Mouse (Mus musculus) adrenal gland (tissue): ENCODE results near the gene Eif3j1.
"Not testable (repeated sequence)": the region's sequence is repeated elsewhere in the genome, so short reads cannot be mapped to it uniquely, and the experiment has no call there.

Experiments used
- intact Hi-C: fragments of 180-260 bp; cut with DNase I; formaldehyde crosslinking; loops from one replicate; pipeline ENCODE4 v1.15.1; 2025
- microRNA-seq, 2 experiments: library from miRNA; unstranded; fragments of <30 nt; microRNA quantifications; one replicate each; pipeline ENCODE4; 2019

The Eif3j1 gene

DNA sequence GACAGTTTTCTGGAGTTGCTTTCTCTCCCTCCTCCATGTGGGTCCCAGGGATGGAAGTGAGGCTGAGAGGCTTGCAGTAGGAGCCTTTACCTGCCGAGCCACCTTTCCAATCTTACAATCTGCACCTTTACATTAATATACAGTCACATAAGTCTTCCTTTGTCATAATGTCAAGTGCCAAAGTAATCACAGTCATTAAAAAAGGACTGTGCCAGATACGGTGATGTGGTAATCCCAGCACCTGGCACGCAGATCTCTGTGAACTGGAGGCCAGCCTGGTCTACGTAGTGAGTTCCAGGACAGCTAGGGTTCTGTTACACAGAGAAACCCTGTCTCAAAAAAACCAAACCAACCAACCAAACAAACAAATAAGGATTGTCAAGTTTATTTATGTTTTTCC, 65.5 kb downstream of the Eif3j1 start:
- intact Hi-C loops, result no loop called here

DNA sequence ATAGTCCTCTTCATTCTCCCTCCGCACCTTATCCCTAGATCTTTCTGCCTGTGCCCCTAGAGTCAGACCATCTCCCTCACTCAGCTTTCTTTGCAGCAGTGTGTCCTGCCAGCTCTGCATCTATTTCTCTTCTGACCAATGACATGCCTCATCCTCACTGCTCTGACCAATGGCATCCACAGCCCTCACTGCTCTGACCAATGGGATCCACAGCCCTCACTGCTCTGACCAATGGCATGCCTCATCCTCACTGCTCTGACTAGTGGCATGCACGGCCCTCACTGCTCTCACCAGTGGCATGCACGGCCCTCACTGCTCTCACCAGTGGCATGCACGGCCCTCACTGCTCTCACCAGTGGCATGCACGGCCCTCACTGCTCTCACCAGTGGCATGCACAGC, 69.3 kb downstream of the Eif3j1 start:
- intact Hi-C loops, result not testable (repeated sequence)

DNA sequence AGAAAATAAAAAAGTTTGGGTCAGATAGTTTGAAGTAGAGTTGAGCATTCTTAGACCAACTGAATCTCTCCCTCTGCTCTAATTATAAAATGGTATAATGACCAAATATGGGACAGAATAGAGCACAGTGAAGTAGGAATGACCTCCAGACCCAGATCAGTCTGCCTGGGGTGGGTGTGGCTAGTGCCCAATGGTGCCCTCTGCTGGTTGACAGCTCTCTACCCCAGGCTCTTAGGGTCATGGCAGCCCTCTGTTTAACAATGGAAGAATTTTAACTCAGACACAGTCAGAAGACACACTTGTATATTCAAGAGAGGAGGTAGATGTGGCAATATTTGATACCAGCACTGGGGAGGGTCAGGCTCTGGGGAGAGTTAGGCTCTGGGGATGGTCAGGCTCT, 73.7 kb downstream of the Eif3j1 start:
- intact Hi-C loops, result no loop called here

Small RNAs within 50 kb of the gene (microRNA-seq; reads per million reads assigned to microRNA genes)
- gene Gm47314, result 0 to 0.12 reads per million in 2 experiments
